Mouse (Mus musculus): ENCODE data around the gene Kif3b.
A peak's percentile ranks its signal among the peaks of the same experiment; 100 is the strongest.
"Not testable (repeated sequence)": the region's sequence is repeated elsewhere in the genome, so short reads cannot be mapped to it uniquely, and the experiment has no call there.

Gene Kif3b

GRCm38 (mm10) chr2:153345454-153346220 is 54.4 kb downstream of the Kif3b start, which contains the start of gene Asxl1:
Asxl1 (plus strand) TSS chr2:153345829.
- peak; percentile 84 for DNase-seq (ENCODE audit: low read depth, low spot score)

DNA sequence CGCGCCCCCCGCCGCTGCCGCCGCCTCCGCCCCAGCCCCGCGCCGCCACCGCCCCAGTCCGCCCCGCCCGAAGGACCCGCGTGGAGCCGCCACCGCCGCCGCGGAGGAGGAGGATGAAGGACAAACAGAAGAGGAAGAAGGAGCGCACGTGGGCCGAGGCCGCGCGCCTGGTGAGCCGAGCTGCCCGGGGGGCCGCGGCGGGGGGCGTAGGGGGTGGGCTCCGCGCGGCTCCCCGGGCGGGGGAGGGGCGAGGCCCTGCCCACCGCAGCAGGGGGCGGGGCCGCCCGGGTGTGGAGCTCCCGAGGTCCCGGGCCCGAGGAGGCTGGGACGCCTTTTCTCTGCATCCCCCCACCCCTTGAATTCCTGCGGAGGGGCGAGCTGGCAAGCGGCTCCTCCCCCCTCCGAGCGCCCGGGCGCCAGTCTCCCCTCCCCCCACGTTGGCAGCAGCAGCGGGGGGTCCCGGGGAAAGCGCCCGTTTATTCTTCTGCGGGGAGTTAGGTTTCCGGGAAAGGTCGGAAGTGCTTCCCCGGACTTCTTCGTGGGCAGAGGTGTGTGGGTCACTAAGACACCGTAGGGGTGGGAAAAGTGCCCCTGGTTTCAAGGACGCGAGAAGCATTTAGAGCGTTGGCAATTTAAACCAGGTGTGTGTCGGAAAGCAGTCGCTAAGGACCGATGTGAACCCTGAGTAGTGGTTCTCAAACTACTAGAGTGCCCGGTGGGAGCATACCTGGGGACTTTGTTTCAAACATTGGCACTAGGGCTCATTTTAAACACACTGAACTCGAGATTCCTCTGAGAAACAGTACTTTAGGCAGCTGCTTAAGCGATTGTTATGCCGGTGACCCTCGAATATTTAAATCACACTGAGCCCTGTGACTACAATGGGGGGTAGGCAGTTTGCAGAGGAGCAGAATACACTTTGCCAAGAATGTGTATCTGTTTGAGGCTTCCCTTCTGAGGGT is 55.3 kb downstream of the Kif3b start:
- no peak for DNase-seq (ENCODE audit: low read depth, low spot score)

- no peak for DNase-seq (ENCODE audit: low read depth, low spot score)
Measured at GRCm38 (mm10) chr2:153347183-153347781, 56.1 kb downstream of the Kif3b start.

- DNase-seq (ENCODE audit: low read depth, low spot score) = no peak
Measured at GRCm38 (mm10) chr2:153348100-153348831, 57.1 kb downstream of the Kif3b start.

DNA sequence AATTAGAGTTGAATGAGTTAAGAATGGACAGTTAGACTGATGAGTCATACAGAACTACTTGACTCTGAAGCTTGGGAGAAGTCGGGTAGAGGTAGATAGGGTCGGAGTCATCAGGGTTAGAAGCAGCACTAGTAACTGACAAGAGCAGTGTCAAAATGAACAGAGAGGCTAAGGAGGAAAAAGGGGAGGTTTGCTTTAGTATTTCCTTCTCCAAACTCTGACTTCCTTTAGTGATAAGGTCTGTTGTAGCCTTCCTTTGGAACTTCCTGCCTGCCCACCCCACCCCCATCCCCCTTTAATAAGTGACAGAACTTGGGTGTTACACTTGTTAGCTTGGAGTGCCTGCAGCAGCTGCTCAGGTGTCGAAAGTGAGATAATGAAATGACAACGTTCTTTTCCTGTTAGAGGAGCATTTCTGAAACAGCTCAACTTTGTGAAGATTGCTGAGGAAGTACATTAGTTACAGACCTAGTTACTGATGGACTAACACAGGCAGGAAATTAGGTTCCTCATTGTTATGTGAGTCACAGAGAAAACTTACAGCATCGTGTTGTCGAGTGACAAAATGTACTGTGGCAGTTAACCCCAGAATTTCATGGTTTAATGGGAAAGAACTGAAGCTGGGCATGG is 59.5 kb downstream of the Kif3b start:
- DNase-seq (ENCODE audit: low read depth, low spot score) = no peak

- no peak for DNase-seq (ENCODE audit: low read depth, low spot score)
Measured at GRCm38 (mm10) chr2:153354648-153355047, 63.4 kb downstream of the Kif3b start.

GRCm38 (mm10) chr2:153356784-153357183 is 65.6 kb downstream of the Kif3b start:
- no peak for DNase-seq (ENCODE audit: low read depth, low spot score)

DNA sequence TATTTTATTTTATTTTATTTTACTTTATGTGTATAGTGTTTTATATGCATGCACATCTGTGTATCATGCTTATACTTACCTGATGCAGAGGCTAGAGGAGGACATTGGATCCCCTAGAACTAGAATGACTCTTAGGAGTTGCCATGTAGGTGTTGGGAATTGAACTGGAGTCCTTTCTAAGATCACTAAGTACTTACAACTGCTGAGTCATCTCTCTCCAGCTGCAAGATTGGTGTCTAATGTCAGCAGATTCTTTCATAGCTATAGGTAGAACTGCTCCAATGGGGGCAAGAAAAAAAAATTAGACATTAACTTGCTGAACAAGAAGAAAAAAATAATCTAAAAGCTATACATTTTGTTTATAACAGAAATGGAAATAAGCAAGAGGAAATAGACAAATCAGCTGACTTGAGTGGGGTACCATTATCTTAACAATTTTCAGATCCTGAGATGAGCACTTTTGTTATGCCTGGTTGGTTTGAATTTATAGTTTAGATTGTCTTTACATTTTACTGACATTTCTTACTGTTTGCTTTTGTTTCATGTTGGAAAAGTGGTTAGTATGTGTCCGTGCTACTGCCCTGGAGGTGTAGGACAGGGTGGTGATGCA is 70.0 kb downstream of the Kif3b start:
- DNase-seq (ENCODE audit: low read depth, low spot score) = no peak

GRCm38 (mm10) chr2:153364531-153364930 is 73.3 kb downstream of the Kif3b start:
- not testable (repeated sequence) for DNase-seq (ENCODE audit: low read depth, low spot score)

DNA sequence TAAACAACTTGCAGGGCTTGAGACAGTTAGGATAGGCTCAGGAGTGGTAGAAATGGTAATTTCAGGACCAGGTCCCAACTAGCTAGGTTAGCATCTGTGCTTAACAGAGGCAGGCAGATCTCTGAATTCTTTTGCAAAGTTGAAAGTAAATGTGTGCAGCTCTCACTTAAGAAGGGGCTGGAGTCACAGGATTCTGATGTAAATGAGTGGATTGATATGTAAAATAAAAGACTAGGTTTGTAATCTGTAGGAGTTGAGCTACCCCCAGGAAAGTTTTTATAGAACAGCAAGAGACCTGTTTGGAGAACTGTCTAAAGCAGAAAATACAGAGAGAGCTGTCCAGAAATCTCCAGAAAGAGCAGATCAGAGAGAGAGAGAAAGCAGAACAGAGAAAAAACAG is 79.7 kb downstream of the Kif3b start:
- DNase-seq (ENCODE audit: low read depth, low spot score) = no peak

- no peak for DNase-seq (ENCODE audit: low read depth, low spot score)
Measured at GRCm38 (mm10) chr2:153375380-153375779, 84.2 kb downstream of the Kif3b start.

DNA sequence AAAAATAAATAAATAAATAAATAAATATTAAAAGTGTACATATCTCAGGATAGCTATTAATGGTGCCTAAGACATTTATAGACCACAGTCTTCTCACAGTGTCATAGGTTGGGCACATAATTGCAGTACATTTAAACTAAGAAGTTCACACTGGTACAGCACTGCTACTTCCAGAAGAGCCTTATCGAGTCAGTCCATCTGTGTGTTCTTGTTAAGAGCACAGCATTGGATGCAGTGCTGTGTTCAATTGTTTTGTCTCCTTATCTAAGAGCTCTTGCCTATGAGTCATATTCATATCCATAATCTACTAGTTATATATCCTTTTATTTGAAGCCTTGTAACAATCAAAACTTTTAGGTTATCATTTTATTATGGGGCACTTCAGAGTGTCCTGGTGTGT is 89.3 kb downstream of the Kif3b start:
- no peak for DNase-seq (ENCODE audit: low read depth, low spot score)
